Mouse (Mus musculus): ENCODE data around the gene 2900026A02Rik. TPM values are rescaled to one million over a fixed set of nuclear protein-coding genes. Genes with fewer than 3 reads are reported as not detected.

The 2900026A02Rik gene
- polyA plus RNA-seq, 1 experiment = 16.6 TPM

- peak overlapping the region; percentile 13 for H3K4me3 ChIP-seq
- no peak for TF ChIP-seq SRF (IDR thresholded peaks at IDR 0.05; ENCODE audit: control insufficient read depth, insufficient read length, low read depth)
Observed at GRCm38 (mm10) chr5:113139064-113139726, 81.8 kb downstream of the 2900026A02Rik start.

DNA sequence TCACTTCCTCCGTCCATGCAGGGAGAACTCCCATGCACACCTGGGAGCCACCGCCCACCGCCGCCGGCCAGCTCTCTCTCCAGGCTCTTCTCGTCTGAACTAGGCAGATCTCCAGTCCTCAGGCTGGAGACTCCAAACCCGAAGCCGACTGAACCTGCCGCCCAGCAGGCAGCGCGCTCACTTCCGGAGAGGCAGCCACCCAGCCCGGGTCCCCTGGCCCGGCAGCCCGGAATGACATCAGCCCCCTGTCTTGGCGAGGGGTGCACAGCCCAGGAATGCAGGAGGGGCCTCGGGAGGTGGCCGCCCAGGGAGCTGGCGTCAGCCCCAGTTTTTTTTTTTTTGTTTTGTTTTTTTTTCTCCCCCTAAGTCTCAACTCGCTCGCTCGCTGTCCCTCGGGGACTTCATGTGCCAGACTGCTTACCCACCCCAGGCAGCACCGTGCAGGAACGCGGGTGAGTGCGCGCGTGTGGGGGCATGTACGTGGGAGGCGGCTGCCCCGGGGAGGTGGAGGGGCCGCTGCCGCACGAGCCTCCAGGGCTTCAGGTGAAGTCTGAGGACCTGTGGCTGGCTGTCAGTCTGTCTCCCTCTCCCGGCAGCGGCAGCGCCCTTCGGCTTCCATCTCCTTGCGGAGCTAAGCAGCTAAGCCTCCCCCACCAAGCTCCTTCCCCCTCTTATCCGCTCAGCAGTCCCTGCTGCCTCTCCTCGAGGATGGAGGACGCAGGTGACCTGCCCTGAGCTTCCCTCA, 82.5 kb downstream of the 2900026A02Rik start:
- TF ChIP-seq CEBPB (IDR thresholded peaks at IDR 0.05; ENCODE audit: insufficient read depth, poor library complexity, severe bottlenecking) (no peak), MYOG (IDR thresholded peaks at IDR 0.05; ENCODE audit: control insufficient read depth in 1 of 3, insufficient read depth in 1 of 3, insufficient read length in 2 of 3, low read depth in 2 of 3) (no peak), POLR2A (IDR thresholded peaks at IDR 0.05; ENCODE audit: insufficient read length, low read depth) (no peak), SRF (IDR thresholded peaks at IDR 0.05; ENCODE audit: control insufficient read depth, insufficient read length, low read depth) (no peak), POLR2AphosphoS2 (IDR thresholded peaks at IDR 0.05; ENCODE audit: insufficient read length, low read depth) (no peak), USF1 (IDR thresholded peaks at IDR 0.05; ENCODE audit: low read depth) (no peak), MYOD1 (IDR thresholded peaks at IDR 0.05; ENCODE audit: control insufficient read depth in 1 of 3, insufficient read length in 2 of 3, low read depth in 2 of 3) (peak in 1 of 3 experiments; percentile 14), E2F4 (IDR thresholded peaks at IDR 0.05; ENCODE audit: insufficient read depth) (no peak)
- no peaks in the 10 kb centered on the region for H3K36me3 ChIP-seq (ENCODE audit: control insufficient read depth, insufficient read depth)
- H3ac ChIP-seq (ENCODE audit: control insufficient read depth, insufficient read length) = peak overlapping the region; percentile 17
- peak overlapping the region; percentile 13 for H3K4me3 ChIP-seq
- H3K27me3 ChIP-seq (ENCODE audit: control insufficient read depth, insufficient read depth, insufficient read length) = no peaks in the 10 kb centered on the region
- no peaks in the 10 kb centered on the region for H3K79me2 ChIP-seq (ENCODE audit: control insufficient read depth, insufficient read depth)
- peak overlapping the region; percentile 74 for H3K4me2 ChIP-seq (ENCODE audit: low read depth)

More at GRCm38 (mm10) chr5:113139064-113139726, 81.8 kb downstream of the 2900026A02Rik start:
- H3K36me3 ChIP-seq (ENCODE audit: control insufficient read depth, insufficient read depth) = no peaks in the 10 kb centered on the region
- H3K79me2 ChIP-seq (ENCODE audit: control insufficient read depth, insufficient read depth) = no peaks in the 10 kb centered on the region
- peak overlapping the region; percentile 17 for H3ac ChIP-seq (ENCODE audit: control insufficient read depth, insufficient read length)
- H3K4me2 ChIP-seq (ENCODE audit: low read depth) = peak overlapping the region; percentile 74
- H3K27me3 ChIP-seq (ENCODE audit: control insufficient read depth, insufficient read depth, insufficient read length) = no peaks in the 10 kb centered on the region

DNA sequence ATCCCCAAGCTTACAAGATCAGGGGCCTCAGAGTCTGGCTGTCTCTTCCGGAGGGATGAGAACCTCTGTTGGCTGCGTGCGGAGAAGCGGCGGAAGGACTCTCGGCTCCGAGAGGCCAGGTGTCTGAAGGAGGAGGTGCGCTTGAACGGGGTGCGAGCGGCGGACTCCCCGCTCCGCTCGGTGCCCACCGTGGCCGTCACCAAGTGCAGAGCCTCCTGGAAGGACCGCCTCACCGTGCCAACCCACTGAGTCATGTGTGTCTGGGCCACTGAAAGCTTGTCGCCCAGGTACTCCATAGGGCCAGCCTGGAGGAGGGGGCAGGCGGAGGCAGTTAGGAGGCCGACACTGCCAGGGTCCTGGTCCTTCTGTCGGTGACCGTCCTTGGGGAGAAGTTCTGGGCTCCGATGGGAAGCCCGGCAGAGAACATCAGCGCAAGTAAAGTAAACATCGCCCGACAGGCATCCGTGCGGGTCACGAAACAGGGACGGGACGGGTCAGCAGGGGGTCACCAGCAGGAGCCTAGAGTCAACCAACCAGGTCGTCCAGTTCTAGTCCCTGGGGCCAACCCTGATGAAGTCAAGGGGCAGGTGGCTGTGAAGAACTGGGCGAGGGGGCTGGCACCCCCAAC, 83.2 kb downstream of the 2900026A02Rik start:
- Histone ChIP-seq H3K4me3 (peak overlapping the region; percentile 13), H3K4me2 (ENCODE audit: low read depth) (peak overlapping the region; percentile 74), H3K36me3 (ENCODE audit: control insufficient read depth, insufficient read depth) (no peaks in the 10 kb centered on the region)

GRCm38 (mm10) chr5:113136951-113137487, 84.0 kb downstream of the 2900026A02Rik start:
- no peak overlapping the region for H3K4me3 ChIP-seq
- H3K27me3 ChIP-seq (ENCODE audit: control insufficient read depth, insufficient read depth, insufficient read length) = no peaks in the 10 kb centered on the region
- H3ac ChIP-seq (ENCODE audit: control insufficient read depth, insufficient read length) = peak overlapping the region; percentile 21
- no peak for TF ChIP-seq E2F4 (IDR thresholded peaks at IDR 0.05; ENCODE audit: insufficient read depth)
- TF ChIP-seq MYOG (IDR thresholded peaks at IDR 0.05; ENCODE audit: control insufficient read depth in 1 of 3, insufficient read depth in 1 of 3, insufficient read length in 2 of 3, low read depth in 2 of 3) = peak in 1 of 3 experiments; percentile 59
- TF ChIP-seq TCF3 (IDR thresholded peaks at IDR 0.05; ENCODE audit: insufficient read length, low read depth) = no peak
- no peak for TF ChIP-seq SRF (IDR thresholded peaks at IDR 0.05; ENCODE audit: control insufficient read depth, insufficient read length, low read depth)
- TF ChIP-seq MYOD1 (IDR thresholded peaks at IDR 0.05; ENCODE audit: control insufficient read depth in 1 of 3, insufficient read length in 2 of 3, low read depth in 2 of 3) = peak in 2 of 3 experiments; percentile 25 to 80
- TF ChIP-seq POLR2A (IDR thresholded peaks at IDR 0.05; ENCODE audit: insufficient read length, low read depth) = no peak
- no peak for TF ChIP-seq MAX (IDR thresholded peaks at IDR 0.05; ENCODE audit: low read depth)
- no peak for TF ChIP-seq TCF12 (IDR thresholded peaks at IDR 0.05; ENCODE audit: insufficient read depth, poor library complexity, severe bottlenecking)
- TF ChIP-seq CEBPB (IDR thresholded peaks at IDR 0.05; ENCODE audit: insufficient read depth, poor library complexity, severe bottlenecking) = no peak
- H3K4me2 ChIP-seq (ENCODE audit: low read depth) = peak overlapping the region; percentile 74
- H3K36me3 ChIP-seq (ENCODE audit: control insufficient read depth, insufficient read depth) = no peaks in the 10 kb centered on the region
- H3K79me2 ChIP-seq (ENCODE audit: control insufficient read depth, insufficient read depth) = no peaks in the 10 kb centered on the region

More for the DNA sequence above, 83.2 kb downstream of the 2900026A02Rik start:
- TF ChIP-seq USF1 (IDR thresholded peaks at IDR 0.05; ENCODE audit: low read depth) (no peak), SRF (IDR thresholded peaks at IDR 0.05; ENCODE audit: control insufficient read depth, insufficient read length, low read depth) (no peak), MYOG (IDR thresholded peaks at IDR 0.05; ENCODE audit: control insufficient read depth in 1 of 3, insufficient read depth in 1 of 3, insufficient read length in 2 of 3, low read depth in 2 of 3) (no peak), CEBPB (IDR thresholded peaks at IDR 0.05; ENCODE audit: insufficient read depth, poor library complexity, severe bottlenecking) (no peak), POLR2A (IDR thresholded peaks at IDR 0.05; ENCODE audit: insufficient read length, low read depth) (no peak), POLR2AphosphoS2 (IDR thresholded peaks at IDR 0.05; ENCODE audit: insufficient read length, low read depth) (no peak), MAX (IDR thresholded peaks at IDR 0.05; ENCODE audit: low read depth) (no peak), E2F4 (IDR thresholded peaks at IDR 0.05; ENCODE audit: insufficient read depth) (no peak), REST (IDR thresholded peaks at IDR 0.05; ENCODE audit: insufficient read depth, insufficient read length) (no peak), TCF3 (IDR thresholded peaks at IDR 0.05; ENCODE audit: insufficient read length, low read depth) (no peak)
- Histone ChIP-seq H3K79me2 (ENCODE audit: control insufficient read depth, insufficient read depth) (no peaks in the 10 kb centered on the region), H3ac (ENCODE audit: control insufficient read depth, insufficient read length) (peak overlapping the region; percentile 17), H3K27me3 (ENCODE audit: control insufficient read depth, insufficient read depth, insufficient read length) (no peaks in the 10 kb centered on the region)

Data from myocyte (in vitro differentiated cells).